Mouse (Mus musculus) right cerebral cortex, postnatal 10 days (tissue): ENCODE data around the gene Pros1.

ENCODE experiments used
- DNase-seq, 2 experiments: peaks; one replicate each; pipeline ENCODE4 v3.0.0; 2021; ENCODE audit warnings: low spot score in 2 of 2

Pros1 gene

DNA sequence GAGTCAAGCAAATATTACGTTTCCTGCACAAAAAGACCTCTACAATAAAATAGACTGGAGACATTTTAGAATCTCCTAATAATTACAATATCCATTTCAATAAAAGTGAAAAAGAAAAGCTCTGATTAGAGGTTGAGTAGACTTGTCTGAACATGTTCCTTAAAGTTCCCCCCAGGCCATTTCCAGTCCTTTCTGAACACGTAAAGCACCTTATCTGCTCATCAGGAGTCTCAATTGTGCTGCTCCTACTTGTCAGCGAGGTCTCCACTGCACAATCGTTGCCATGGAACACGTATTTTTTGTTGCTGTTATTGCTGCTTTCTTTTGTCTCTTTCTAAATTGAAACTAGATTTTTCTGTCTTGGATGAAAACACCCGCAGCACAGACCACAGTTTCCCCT lies 7.3 kb downstream of the Pros1 start:
- DNase-seq: no peak

DNA sequence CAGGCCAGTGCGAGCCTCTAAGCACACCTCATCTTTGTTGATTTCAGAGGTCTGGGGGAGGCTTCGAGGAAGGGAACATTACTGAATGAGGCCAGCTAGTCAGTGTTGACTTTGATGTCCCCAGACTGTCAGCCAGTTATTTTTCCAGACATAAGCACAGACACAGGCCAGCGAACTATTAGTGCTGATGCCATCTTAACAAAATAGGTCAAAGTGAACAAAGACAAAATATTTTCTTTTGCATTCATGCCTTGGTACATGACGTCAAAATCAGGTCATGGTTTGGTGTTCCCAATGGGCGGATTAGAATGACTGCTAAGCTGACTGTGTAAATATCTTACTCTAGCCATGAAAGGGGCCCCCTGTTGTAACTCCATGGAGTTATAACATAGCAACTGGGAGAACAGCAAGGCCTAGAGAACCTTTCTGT lies 18.6 kb downstream of the Pros1 start:
- DNase-seq: no peak

DNA sequence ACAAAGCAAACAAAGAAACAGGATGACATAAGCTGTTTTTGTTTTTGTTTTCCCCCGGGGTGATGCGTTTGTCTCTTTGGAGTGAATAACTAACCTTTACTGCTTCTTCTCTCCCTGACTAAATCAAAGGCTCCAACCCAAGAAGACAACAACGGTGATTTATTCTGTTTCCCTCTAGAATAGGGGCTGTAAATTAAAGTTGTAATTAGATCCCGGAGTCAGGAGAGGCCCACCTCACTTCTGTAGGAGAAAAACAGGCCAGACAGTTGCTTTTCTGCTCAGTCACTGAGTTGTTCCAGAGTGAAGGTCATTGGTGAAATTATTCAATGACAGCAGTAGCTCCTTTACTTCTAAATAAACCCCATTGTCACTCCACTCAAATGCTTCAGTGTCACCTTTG lies 19.1 kb downstream of the Pros1 start:
- no peak for DNase-seq

DNA sequence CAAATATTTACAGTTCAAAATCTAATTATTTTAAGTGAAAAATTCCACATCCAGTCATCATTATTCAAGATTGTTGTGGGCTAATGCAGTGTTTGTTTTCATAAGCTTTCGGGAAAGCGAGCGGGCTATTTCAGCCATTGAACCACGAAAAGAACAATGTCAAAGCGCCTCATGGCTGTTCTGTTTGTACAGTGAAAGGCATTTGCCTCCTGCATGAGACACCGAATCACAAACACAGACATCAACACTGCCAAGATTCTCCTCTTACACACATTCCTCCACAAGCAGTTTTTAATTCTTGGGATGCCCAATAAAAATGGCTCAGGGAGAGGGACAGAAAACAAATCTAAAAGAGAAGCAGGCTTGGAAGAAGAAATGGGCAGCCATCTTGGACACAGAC lies 20.0 kb downstream of the Pros1 start:
- DNase-seq: no peak

DNA sequence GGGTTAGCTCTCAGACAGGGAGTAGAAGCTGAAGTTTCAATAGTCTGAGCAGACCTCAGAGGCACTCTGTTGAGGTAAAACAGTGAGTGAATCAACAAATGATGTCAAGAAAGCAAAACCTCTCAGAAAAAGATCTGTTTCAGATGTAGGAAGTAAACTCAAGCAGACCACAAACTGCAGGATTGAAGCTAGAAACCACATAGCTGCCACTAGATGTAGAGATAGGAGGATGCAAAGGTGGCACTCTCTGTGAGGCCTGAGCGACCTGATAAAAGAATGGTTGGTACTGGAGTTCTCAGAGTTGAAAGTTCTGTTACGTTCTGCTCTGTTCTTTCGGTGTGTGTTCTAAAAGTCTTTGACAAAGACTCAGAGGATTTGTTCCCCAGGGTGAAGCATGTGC lies 41.7 kb downstream of the Pros1 start:
- DNase-seq: no peak

DNA sequence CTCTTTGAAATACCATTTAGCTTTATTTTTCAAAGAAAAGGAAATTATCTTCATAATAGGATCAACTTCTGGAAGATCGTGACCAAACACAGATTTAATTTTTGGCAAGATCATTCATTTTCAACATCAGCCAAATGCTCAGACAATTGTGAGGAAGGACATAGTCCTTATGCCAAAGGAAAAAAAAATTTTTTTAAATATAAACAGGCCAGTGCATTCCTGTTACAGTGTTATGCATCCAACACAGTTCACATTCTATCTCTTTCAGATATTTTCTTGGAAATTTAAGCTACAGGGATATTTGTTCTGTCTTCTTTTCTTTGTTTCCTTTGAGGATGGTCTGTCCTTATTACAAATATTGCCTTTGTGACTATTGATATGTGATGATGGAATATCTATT lies 57.3 kb downstream of the Pros1 start:
- DNase-seq: no peak

DNA sequence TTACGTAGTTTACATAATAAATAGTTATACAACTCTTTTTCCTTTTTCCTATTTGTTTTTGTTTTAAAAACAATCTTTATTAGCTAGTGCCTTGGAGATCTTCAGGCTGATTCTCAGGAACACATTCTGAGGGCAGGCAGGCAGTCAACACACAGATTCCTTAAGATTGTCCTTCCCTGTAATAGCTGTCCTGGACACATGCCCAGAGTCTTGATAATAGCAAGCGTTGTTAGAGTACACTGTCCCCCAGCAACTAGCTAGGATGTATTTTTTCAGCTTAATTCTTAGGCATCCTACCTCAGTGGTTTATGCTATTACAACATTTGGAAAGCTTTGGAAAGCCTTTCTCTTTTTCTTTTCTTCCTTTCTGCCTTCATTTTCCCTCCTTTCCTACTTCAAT lies 58.1 kb downstream of the Pros1 start:
- no peak for DNase-seq

DNA sequence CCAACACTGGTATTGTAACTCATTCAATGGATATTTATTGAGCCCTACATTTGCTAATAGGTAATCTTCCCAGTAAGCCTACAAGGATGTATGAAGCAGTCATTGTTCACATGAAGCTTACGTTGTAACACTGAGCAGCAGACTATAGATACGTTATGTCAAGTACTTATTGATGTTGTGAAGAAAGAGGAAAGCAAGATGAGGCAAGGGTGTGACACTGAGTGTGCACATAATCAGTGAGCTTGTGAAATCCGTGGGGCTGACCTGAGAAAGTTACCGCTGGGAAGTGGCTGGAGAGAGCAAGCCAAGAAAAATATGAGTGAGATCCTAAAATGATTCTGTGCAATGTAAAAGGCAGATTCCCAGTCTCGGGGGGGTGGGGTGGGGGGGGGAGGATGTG lies 61.4 kb downstream of the Pros1 start:
- DNase-seq: no peak

DNA sequence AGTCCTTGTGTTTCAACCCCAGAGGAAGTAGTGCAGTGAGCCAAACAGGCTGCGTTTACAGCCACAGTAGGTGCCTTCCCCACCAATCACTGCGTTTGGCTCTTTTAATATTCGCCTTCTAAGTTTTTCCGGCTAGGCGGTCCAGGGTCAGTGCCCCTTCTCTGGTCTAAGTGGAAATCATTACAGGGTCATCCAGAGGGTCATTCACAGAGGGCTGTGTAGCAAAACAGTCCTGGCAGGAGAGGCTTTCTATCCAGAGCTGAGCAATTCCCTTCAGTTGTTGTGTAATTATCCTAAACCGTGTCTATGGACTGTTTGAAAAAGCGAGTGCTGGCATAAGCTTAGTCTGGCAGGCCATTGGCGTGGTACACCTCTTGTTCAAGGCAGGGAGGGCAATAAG lies 68.1 kb downstream of the Pros1 start:
- DNase-seq: no peak

DNA sequence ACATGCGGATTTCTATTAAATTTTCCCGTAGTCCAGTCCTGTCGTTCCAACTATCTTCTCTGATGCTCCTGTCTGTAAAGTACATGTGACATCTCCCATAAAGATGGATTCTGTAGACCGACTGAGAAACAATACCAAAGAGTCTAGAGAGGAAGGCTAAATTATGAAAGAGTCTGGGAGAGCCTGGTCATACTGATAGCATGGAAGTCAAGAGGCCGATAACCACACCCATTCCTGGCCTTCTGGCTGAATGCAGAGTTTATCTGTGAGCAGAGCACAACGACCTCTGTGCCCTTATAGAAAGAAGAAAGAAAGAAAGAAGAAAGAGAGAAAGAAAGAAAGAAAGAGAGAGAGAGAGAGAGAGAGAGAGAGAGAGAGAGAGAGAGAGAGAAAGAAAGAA lies 77.2 kb downstream of the Pros1 start:
- no peak for DNase-seq

DNA sequence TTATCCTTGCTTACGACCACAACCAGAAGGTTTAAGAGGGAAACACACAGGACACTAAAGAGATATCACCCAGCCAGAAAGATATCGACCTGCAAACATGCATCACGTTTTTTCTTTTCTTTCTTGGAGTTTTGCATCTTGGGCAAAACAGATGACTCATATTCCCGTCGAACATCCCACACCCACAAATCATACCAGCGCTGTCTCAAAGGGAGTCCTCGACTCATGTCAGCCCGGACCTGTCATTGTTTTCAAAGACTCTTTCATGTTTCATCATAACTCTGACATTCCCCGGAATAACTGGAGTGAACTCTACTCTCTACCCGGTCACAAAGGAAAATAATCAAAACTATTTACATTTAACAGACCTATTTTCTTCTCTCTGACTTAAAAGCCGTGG lies 82.2 kb downstream of the Pros1 start:
- no peak for DNase-seq

DNA sequence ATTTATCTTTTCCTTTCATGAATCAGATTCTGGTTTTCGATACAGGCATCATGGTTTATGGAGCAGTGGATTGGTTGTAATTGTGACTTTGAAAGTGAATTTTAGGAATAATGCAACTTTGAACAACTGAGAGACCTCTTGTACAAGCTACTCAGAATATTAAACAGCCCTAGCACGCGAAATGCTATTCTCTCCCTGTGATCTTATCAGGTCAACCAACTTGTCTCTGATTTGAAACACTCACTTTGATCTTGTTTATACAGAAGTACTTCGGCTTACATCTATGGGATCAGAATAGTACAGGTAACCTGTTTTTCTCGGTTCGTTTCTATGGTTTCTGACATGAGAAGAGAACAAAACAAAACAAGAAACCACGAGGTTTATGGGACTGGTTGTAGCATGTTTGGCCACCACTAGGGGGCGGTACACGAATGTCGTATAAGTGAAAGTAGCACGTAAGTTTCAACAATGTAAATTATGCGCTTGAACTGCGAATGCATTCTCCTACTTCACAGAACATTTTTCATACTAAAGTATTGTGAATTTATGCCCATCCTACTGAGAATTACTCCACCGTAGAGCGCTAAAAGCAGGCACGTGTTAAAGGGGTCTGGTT lies 86.4 kb downstream of the Pros1 start:
- peak; percentile 72 to 81 for DNase-seq

DNA sequence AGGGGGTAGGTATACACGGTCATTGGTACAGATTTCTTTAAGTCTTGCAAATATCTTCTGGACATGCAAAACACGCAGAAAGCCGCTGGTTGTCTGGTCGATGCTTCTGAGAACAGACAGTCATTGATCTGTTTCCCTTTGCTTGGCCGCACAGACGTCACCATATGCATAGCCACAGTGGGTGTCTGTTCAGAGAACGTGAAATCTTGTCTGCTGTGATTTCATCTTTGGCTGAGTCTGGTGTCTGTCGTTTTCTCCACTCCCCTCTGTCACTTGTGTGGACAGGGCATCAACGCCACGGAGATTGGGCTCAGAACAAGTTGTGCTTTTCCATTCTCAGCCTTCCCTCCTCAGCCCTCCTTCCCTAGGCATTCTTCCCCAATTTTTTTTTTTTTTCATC lies 87.7 kb downstream of the Pros1 start:
- peak; percentile 29 to 51 for DNase-seq

DNA sequence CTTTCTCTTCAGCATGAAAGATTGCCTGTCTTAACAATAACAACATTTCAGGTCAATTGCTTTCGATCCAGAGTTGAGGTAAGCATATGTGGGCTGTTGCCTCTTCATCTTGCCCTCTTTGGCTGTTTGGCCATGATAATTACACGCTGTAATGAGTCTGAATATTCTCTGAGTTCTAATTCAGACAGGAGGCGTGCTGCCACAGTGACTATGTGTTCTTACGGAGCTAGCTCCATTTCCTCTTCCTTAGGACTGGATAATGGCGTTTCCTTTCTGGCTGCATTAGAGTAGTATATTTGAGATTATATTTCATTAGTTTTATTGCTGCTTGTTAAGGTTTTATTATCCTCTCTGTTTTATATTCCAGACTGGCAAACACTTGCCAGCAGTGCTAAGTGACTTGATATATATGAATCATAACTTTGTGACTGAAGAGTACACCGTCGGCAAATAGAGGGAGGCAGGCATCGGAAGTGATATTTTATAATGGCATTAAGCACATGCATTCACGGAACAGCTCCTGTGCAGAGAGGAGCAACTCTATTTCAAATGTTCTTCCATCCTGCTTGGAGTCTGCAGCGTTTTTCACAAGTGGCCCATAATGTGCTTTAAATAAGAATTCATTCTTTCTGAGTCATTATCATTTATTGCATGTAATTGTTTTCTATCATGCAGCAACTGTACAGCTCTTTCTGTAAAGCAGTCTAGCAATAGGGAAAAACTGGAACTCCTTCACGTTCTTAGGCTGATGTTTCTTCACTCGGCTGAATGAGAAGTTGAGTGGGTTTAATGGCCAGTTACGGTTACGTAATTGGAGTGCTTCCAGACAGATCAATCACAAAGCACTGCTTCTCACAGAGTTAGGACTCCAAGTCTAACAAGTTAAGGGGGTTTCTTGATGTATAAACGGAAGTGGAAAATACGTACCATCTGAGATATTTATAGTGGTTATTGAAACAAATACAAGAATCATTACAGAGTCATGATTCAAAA lies 88.6 kb downstream of the Pros1 start:
- no peak for DNase-seq

DNA sequence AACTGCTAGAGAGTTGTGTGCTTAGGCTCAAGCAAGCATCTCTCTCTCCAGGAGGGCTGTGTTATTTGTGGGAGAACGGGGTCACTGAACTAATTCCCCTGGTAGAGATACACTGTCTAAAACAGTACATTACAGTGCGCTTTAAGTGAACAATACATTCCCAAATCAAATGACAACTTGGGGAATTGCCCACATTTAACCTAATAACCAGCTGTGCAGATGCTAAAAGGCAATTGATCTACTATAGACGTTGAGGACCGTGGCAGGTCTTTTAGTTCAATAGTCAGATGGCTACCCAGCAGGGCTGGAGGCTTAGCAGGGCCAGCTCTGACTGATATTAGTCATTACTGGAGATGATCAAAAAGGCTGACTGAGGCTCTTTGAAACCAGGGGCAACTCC lies 104.4 kb downstream of the Pros1 start:
- DNase-seq: no peak

DNA sequence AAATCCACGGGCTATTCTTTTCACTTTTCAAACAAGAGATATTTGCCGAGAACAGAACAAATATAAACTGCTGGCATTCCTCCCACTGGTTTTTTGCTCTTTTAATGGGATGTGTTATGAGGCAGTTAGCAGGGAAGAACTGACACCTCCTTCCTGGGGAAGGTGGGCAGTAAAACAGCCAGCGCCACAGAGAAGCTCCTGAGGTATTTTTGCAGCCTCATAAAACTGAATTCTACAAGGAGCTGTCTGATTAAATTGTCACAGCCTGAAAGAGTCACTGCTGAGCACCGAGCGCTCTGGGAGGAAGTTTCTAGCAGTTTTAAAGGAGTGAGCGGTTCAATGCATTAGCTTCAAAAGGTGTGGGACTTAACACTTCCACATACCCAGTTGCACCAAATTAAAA lies 110.3 kb downstream of the Pros1 start:
- DNase-seq: peak; percentile 19 to 35

DNA sequence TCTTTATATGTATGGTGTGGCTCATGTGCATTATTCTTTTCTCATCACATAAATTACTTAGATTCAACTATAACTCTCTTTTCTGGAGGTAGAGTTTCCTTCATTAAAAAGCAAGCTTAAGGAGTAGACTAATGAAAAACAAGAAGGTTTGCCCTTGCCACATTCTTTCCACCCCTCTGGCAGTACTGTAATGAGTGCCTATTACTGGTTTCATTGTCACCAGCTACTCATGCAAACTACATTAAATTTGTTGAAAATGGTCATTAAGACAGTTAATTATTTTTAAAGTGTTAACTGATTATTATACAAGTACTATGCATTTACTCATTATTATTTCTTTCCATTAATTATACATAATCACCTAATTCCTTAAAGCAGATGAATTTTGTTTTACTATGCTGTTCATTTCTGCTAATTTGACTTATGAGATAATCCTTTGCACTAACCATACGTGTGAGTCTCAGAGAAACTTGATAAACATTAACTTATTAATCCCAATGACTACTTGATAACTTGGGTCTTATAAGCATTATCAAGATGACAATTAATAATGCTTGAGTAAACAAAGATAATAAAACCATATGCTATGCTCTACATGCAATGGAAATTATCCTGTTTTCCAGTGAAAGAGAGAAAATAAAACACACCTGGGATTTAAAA lies 117.7 kb downstream of the Pros1 start:
- DNase-seq: no peak

DNA sequence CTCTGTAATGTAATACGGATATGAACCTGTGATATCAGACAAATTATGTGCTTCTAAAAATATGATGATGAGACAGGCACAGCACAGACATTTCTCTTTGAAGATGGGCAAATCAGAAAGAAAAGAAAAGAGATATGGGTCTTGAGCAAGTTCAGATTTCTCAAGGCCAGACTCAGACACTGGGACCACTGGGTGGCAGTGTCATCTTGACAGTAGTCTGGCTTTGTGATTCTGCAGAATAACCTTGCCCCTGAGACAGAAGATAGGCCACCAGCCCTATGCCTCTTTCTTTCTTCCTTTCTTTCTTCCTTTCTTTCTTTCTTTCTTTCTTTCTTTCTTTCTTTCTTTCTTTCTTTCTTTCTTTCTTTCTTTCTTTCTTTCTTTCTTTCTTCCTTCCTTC lies 120.8 kb downstream of the Pros1 start:
- DNase-seq: peak in 1 of 2 experiments; percentile 27
